Mouse (Mus musculus) kidney, adult 2 months (tissue): ENCODE results near the gene Cyp4f17. TPM values are rescaled to one million over a fixed set of nuclear protein-coding genes. Genes with fewer than 3 reads are reported as not detected.
"Not testable (repeated sequence)": the region's sequence is repeated elsewhere in the genome, so short reads cannot be mapped to it uniquely, and the experiment has no call there.

Experiments used
- DNase-seq: peaks from one replicate; pipeline ENCODE4 v3.0.0; 2021
- H3K27ac ChIP-seq: fragments of 200-500 bp; 2 replicates; pipeline ENCODE4 v1.5.1; 2012; ENCODE audit warnings: low read depth, low read length, control low read depth, inconsistent platforms; ENCODE audit not compliant: insufficient read depth
- H3K27me3 ChIP-seq: fragments of 200-500 bp; replicated peaks from 2 replicates; pipeline ENCODE4 v1.6.1; 2012; ENCODE audit warnings: mild to moderate bottlenecking, moderate library complexity, low read length, inconsistent platforms; ENCODE audit not compliant: control insufficient read depth, insufficient read depth
- H3K36me3 ChIP-seq: fragments of 200-500 bp; 2 replicates; pipeline ENCODE4 v1.6.1; 2012; ENCODE audit warnings: mild to moderate bottlenecking, moderate library complexity, low read length, inconsistent platforms; ENCODE audit not compliant: control insufficient read depth, insufficient read depth
- H3K4me1 ChIP-seq: fragments of 200-500 bp; 2 replicates; pipeline ENCODE4 v1.6.1; 2011; ENCODE audit warnings: low read length; ENCODE audit not compliant: control insufficient read depth, insufficient read depth
- H3K4me3 ChIP-seq: fragments of 200-500 bp; 2 replicates; pipeline ENCODE4 v1.5.1; 2011; ENCODE audit warnings: mild to moderate bottlenecking, low read depth, low read length, control low read depth; ENCODE audit not compliant: insufficient read depth
- CTCF ChIP-seq: fragments of 200-500 bp; conservative IDR thresholded peaks from 2 replicates; pipeline ENCODE4 v1.5.1; 2011; ENCODE audit warnings: low read depth, mild to moderate bottlenecking, control low read depth, low read length, moderate library complexity, mixed read lengths; ENCODE audit not compliant: insufficient read depth, insufficient read length
- POLR2A ChIP-seq: fragments of 200-500 bp; IDR thresholded peaks from one replicate; pipeline ENCODE4 v1.6.1; 2011; ENCODE audit warnings: low read depth, low read length, control low read depth
- WGBS: fragments of 180-500 bp; shearing (Covaris S2); methylation state at CpG from one replicate; pipeline ENCODE4 v1.1.7; 2018; 5-methylcytosine and 5-hydroxymethylcytosine counted together
- polyA plus RNA-seq: library from polyadenylated mRNA; depleted of rRNA; stranded (reverse); fragments of >200 nt; gene quantifications from 2 replicates; pipeline ENCODE4 v1.2.3, GENCODE M21; 2012

Gene Cyp4f17
- polyA plus RNA-seq, 1 experiment = 16.2 TPM

- no peaks in the 10 kb centered on the region for H3K4me1 ChIP-seq
- H3K27me3 ChIP-seq = no peaks in the 10 kb centered on the region
- no peaks in the 10 kb centered on the region for H3K36me3 ChIP-seq
- TF ChIP-seq CTCF (peak; percentile 65), POLR2A (no peak)
- no peak overlapping the region for H3K27ac ChIP-seq
- DNase-seq = no peak
- 17% methylated on average over 8 of the region's 8 CpGs for WGBS
- no peak overlapping the region for H3K4me3 ChIP-seq
These were observed 26.0 kb upstream of the Cyp4f17 start for GRCm38 (mm10) chr17:32479554-32480506.

DNA sequence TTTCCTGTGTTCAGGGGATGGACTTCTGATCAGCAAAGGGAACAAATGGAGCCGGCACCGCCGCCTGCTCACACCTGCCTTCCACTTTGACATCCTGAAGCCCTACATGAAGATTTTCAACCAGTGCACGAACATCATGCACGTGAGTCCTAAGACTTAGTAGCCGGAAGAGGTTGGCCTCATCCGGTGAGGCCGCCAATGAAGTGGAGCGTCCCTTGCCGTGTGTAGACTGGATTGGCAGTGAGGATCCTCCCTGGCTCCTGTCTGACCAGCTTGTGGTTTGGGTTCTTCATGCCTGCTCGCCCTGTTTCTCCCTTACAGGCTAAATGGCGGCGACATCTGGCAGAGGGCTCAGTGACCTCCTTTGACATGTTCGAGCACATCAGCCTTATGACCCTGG, 24.1 kb upstream of the Cyp4f17 start:
- Histone ChIP-seq H3K36me3 (no peaks in the 10 kb centered on the region), H3K4me3 (no peak overlapping the region), H3K4me1 (no peaks in the 10 kb centered on the region), H3K27me3 (no peaks in the 10 kb centered on the region), H3K27ac (no peak overlapping the region)
- DNase-seq = no peak
- 78% methylated on average over 14 of the region's 14 CpGs for WGBS
- TF ChIP-seq POLR2A (no peak), CTCF (no peak)

- peak; percentile 98 for DNase-seq
- Histone ChIP-seq H3K27me3 (no peaks in the 10 kb centered on the region), H3K4me3 (no peak overlapping the region), H3K27ac (no peak overlapping the region), H3K4me1 (no peaks in the 10 kb centered on the region), H3K36me3 (no peaks in the 10 kb centered on the region)
- TF ChIP-seq POLR2A (no peak), CTCF (peak; percentile 77)
- WGBS = 11% methylated on average over 18 of the region's 18 CpGs
These were observed 22.6 kb upstream of the Cyp4f17 start for GRCm38 (mm10) chr17:32483200-32483599.

DNA sequence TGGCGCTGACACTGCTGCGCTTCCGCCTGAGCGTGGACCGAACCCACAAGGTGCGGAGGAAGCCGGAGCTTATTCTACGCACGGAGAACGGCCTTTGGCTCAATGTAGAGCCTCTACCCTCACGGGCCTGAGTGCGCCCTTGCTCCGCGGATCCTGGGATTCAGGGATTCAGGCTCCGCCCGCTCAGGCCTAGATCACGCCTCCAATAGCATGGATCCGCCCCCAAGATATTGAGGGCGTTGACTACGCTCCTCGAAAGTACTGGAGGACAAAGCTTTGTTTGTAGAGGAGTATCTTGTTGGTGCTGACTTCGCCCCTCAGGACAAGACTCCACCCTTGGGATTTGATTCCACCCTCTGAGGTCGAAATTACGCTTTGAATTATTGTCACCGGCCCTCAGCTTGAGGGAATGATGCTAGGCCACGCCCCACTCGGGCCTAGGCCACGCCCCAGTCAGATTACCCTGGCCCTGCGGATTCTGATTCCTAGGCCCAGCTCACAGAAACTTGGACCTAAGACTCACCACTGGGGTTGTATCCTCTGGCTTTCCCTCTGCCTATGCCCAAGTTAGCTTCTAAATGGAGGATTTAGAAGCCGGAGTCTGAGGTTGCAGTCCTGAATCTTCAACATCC, 13.4 kb upstream of the Cyp4f17 start:
- DNase-seq = peak; percentile 45
- Histone ChIP-seq H3K4me1 (no peaks in the 10 kb centered on the region), H3K4me3 (peak overlapping the region; percentile 33; the same call in 1 of the 2 replicates), H3K27me3 (no peaks in the 10 kb centered on the region), H3K27ac (no peak overlapping the region), H3K36me3 (no peaks in the 10 kb centered on the region)
- WGBS = 24% methylated on average over 30 of the region's 30 CpGs
- no peak for TF ChIP-seq POLR2A
- TF ChIP-seq CTCF = no peak

GRCm38 (mm10) chr17:32494601-32495000, 11.2 kb upstream of the Cyp4f17 start:
- DNase-seq = peak; percentile 80
- Histone ChIP-seq H3K36me3 (no peaks in the 10 kb centered on the region), H3K4me1 (no peaks in the 10 kb centered on the region), H3K27me3 (no peaks in the 10 kb centered on the region), H3K27ac (no peak overlapping the region), H3K4me3 (no peak overlapping the region)
- WGBS = 14% methylated on average over 1 of the region's 1 CpGs
- peak; percentile 68 for TF ChIP-seq CTCF
- no peak for TF ChIP-seq POLR2A

DNA sequence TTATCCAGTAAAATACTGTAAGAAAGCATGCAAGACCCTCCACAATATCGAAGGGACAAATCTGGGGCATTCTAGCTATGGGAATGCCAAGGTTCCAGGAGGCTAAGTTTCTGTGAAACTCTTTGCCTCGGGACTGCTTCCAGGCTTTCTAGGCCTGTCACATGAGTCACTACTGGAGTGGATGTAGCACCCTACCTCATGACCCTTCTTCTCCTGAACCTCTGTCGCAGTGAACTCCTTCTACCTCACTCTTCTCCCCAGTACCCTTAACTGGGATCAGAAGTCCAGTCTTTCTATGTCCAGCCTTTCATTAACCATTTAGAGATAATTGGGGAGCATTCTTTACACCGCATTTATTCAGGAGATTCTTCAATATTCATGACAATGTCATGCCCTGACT, 5.3 kb upstream of the Cyp4f17 start:
- DNase-seq, H3K4me1 ChIP-seq, H3K4me3 ChIP-seq, H3K27ac ChIP-seq, H3K36me3 ChIP-seq, H3K27me3 ChIP-seq: not testable (repeated sequence)
- 78% methylated on average over 4 of the region's 4 CpGs for WGBS

- no peaks in the 10 kb centered on the region for H3K36me3 ChIP-seq
- H3K27ac ChIP-seq = no peak overlapping the region
- H3K27me3 ChIP-seq = no peaks in the 10 kb centered on the region
- no peaks in the 10 kb centered on the region for H3K4me1 ChIP-seq
- no peak overlapping the region for H3K4me3 ChIP-seq
- WGBS = 48% methylated on average over 3 of the region's 3 CpGs
- no peak for TF ChIP-seq CTCF
- no peak for TF ChIP-seq POLR2A
- DNase-seq = peak; percentile 43
These were observed 4.8 kb upstream of the Cyp4f17 start for GRCm38 (mm10) chr17:32501051-32501450.
